Mouse (Mus musculus): ENCODE results near the gene Thpo. TPM values are rescaled to one million over a fixed set of nuclear protein-coding genes. Genes with fewer than 3 reads are reported as not detected.

Thpo gene
- total and polyA plus RNA-seq, 3 experiments: 0.08 to 1.0 (median 0.19) TPM

DNA sequence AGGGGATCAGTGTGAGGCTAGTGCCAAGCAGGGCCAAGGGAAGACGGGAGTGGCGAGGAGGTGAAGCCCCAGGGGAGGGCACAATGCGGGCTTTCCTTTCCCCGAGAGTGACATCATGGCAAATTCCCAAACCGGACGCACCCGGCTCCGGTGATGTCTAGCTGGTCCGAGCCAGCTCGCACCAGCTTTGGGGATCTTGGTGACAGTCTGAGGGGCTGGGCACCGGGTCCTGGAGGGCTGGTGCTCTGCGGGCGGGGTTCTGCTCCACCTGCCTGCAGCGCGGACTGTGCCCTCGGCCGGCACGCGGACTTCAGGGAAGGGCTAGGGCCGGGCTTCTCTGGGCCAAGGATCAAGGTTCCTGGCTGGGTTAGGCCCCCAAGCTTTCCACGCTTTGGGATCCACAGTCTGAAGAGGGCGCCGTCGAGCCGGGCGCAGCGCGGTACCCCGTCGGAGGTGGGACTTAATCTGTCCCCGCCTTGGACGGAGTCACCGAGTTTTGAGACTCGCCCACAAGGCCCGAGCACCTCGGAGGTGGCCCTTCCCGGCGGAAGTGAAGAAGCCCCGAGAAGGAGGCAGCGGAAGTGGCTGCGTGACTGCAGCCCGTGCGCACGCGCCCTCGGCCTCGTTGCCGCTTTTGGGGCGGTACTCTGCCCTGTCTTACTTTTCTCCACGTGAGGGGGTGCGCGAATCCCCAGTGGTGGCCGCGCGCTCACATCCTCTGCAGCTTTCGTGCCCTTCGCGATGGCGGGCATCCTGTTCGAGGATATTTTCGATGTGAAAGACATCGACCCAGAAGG lies 16.9 kb downstream of the Thpo start, which contains the start of the genes Polr2h and Clcn2 (continued):
- no peak for TF ChIP-seq ZKSCAN1 (IDR thresholded peaks at IDR 0.05; ENCODE audit: borderline replicate concordance, low read depth, low read length)
- TF ChIP-seq NRF1 (IDR thresholded peaks at IDR 0.05; ENCODE audit: low read depth, low read length): peak; percentile 97
- peak; percentile 47 for TF ChIP-seq IRF4 (IDR thresholded peaks at IDR 0.05; ENCODE audit: low read depth, low read length)
- peak; percentile 62 for TF ChIP-seq USF1 (IDR thresholded peaks at IDR 0.05; ENCODE audit: low read depth, low read length)
- TF ChIP-seq SMC3 (IDR thresholded peaks at IDR 0.05; ENCODE audit: low read depth, low read length): peak; percentile 33; the same call in 1 of the 2 replicates
- no peak for TF ChIP-seq CHD1 (IDR thresholded peaks at IDR 0.05; ENCODE audit: low read depth, low read length)
- peak; percentile 33; the same call in 1 of the 2 replicates for TF ChIP-seq TBP (conservative IDR thresholded peaks at IDR 0.05; ENCODE audit: low read depth, low read length)
- TF ChIP-seq RCOR1 (conservative IDR thresholded peaks at IDR 0.05; ENCODE audit: low read depth, low read length): 0 out of 2 replicates have a peak, but pooled peaks have one; percentile 19
- peak; percentile 97 for TF ChIP-seq BHLHE40 (IDR thresholded peaks at IDR 0.05; ENCODE audit: low read depth, low read length)
- TF ChIP-seq EP300 (IDR thresholded peaks at IDR 0.05; ENCODE audit: low read length): no peak
- TF ChIP-seq HCFC1 (IDR thresholded peaks at IDR 0.05; ENCODE audit: low read depth, low read length): peak; percentile 87
- TF ChIP-seq MAX (IDR thresholded peaks at IDR 0.05; ENCODE audit: low read length): peak; percentile 93
- TF ChIP-seq JUN (IDR thresholded peaks at IDR 0.05; ENCODE audit: insufficient read depth, low read depth, low read length): no peak
- no peak for TF ChIP-seq MAFK (IDR thresholded peaks at IDR 0.05; ENCODE audit: insufficient replicate concordance, low read length)
- TF ChIP-seq MYC (IDR thresholded peaks at IDR 0.05; ENCODE audit: low read depth, low read length): peak; percentile 95
- TF ChIP-seq TCF12 (IDR thresholded peaks at IDR 0.05; ENCODE audit: low read depth, low read length): peak; percentile 40; the same call in 1 of the 2 replicates
- no peak; the same call in 1 of the 2 replicates for TF ChIP-seq USF2 (conservative IDR thresholded peaks at IDR 0.05; ENCODE audit: low read depth, low read length)
- peak in 1 of 2 experiments; percentile 89; a peak in 2 of 4 replicates for TF ChIP-seq CTCF (conservative IDR thresholded peaks at IDR 0.05 in 1 of 2, IDR thresholded peaks at IDR 0.05 in 1 of 2; ENCODE audit: low read depth in 2 of 2, low read length in 2 of 2)

DNA sequence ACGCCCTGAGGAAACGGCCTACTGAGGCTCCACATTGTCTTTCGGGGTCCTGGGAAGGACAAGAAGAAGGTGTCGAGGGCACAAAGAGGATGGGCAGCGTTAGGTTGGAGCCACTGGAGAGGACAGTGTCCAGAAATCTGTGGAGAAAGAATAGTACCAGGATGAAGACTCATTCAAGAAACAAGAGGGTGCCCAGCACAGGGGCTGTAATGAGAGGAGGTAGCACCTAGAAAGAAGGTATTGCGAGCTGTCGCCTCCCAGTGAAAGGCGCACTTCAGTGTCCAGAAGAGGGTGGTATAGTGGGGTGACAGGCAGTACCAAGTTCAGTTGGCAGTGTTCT lies 17.5 kb downstream of the Thpo start:
- 0 out of 2 replicates have a peak, but pooled peaks have one; percentile 27 for TF ChIP-seq TCF12 (IDR thresholded peaks at IDR 0.05; ENCODE audit: low read depth, low read length)
- TF ChIP-seq CTCF (conservative IDR thresholded peaks at IDR 0.05 in 1 of 2, IDR thresholded peaks at IDR 0.05 in 1 of 2; ENCODE audit: low read depth in 2 of 2, low read length in 2 of 2): peak in 1 of 2 experiments; percentile 39; a peak in 2 of 4 replicates
- no peak for TF ChIP-seq SIN3A (IDR thresholded peaks at IDR 0.05; ENCODE audit: low read length)
- 0 out of 2 replicates have a peak, but pooled peaks have one; percentile 23 for TF ChIP-seq IRF4 (IDR thresholded peaks at IDR 0.05; ENCODE audit: low read depth, low read length)
- 0 out of 2 replicates have a peak, but pooled peaks have one; percentile 2 for TF ChIP-seq SMC3 (IDR thresholded peaks at IDR 0.05; ENCODE audit: low read depth, low read length)
- TF ChIP-seq MAZ (IDR thresholded peaks at IDR 0.05; ENCODE audit: low read depth, low read length): no peak
- H3K27ac ChIP-seq (ENCODE audit: insufficient read depth, low read depth): peak overlapping the region; percentile 19
- peaks cover 7 to 27% of the 10 kb centered on the region in 2 experiments; a peak in 3 of 4 replicates for H3K4me1 ChIP-seq (ENCODE audit: control insufficient read depth in 1 of 2, insufficient read depth in 2 of 2)
- H3K36me3 ChIP-seq (replicated peaks in 1 of 2; ENCODE audit: control insufficient read depth in 1 of 2, insufficient read depth in 1 of 2, low read length in 1 of 2): peaks cover 14 to 30% of the 10 kb centered on the region in 2 experiments
- in situ Hi-C loops (cut with MboI; ENCODE audit: low pct_ligation_motif_present, low pct_unique_long_range_greater_than_20kb, low sequenced_read_pairs) (loop anchor here (5.0 to 10.0 kb wide), 2 partner anchors 45 to 178 kb away; no protein-coding TSS in a partner anchor), dilution Hi-C loops (cut with MboI; ENCODE audit: extremely low pct_ligation_motif_present, extremely low pct_unique_long_range_greater_than_20kb, low sequenced_read_pairs) (no loop called here)
- no peaks in the 10 kb centered on the region for H3K9me3 ChIP-seq (replicated peaks; ENCODE audit: low read length)
- peak overlapping the region; percentile 36; the same call in 1 of the 2 replicates for H3K9ac ChIP-seq (ENCODE audit: insufficient read depth, low read depth)
- peaks cover 10% of the 10 kb centered on the region for H3K79me2 ChIP-seq (replicated peaks; ENCODE audit: control insufficient read depth, extremely low read depth, insufficient read depth, poor library complexity, severe bottlenecking)
- H3K4me3 ChIP-seq (replicated peaks in 1 of 3; ENCODE audit: low read depth in 2 of 3, low read length in 2 of 3, poor library complexity in 1 of 3): peak overlapping the region; percentile 49 to 88 (median 59)
- H3K27me3 ChIP-seq (replicated peaks): peaks cover 11% of the 10 kb centered on the region
- peak overlapping the region; percentile 98 for H3K4me2 ChIP-seq (ENCODE audit: insufficient read depth, low read depth, poor library complexity, severe bottlenecking)
- no peak for DNase-seq (ENCODE audit: extremely low read depth)
